Mouse (Mus musculus): ENCODE data around the gene Tmc8.
A peak's percentile ranks its signal among the peaks of the same experiment; 100 is the strongest.
"Not testable (repeated sequence)": the region's sequence is repeated elsewhere in the genome, so short reads cannot be mapped to it uniquely, and the experiment has no call there.

Gene Tmc8

GRCm38 (mm10) chr11:117825333-117826101, 43.6 kb downstream of the Tmc8 start, which contains the start of the genes Afmid and Tk1:
Gene Afmid (plus strand): TSS chr11:117825924.
Gene Tk1 (minus strand): TSS chr11:117826092.
- DNase-seq (ENCODE audit: low spot score in 2 of 2) = peak; percentile 55 to 65

- no peak for DNase-seq (ENCODE audit: low spot score in 2 of 2)
Measured at GRCm38 (mm10) chr11:117826164-117826563, 44.3 kb downstream of the Tmc8 start.

DNA sequence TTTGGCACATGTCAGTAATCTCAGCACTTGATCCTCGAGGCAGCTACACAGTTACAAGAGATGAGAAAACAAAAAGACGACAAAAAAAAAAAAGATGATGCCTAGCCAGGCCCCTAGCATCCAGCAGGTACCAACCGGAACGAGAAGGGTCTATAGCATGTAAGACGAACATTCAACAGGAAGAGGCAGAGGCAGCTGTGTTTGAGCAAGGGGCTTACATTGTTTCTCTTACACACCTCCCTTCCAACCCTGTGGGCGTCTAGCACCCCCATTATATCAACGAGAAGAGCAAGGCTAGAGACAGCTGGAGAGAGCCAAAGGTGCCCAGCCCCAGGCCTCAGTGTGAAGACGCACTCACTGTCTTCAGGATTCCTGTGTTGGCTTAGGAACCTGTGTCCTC, 45.0 kb downstream of the Tmc8 start:
- no peak for DNase-seq (ENCODE audit: low spot score in 2 of 2)

- DNase-seq (ENCODE audit: low spot score in 2 of 2) = no peak
Measured at GRCm38 (mm10) chr11:117827386-117827785, 45.5 kb downstream of the Tmc8 start.

- DNase-seq (ENCODE audit: low spot score in 2 of 2) = peak in 1 of 2 experiments; percentile 52
Measured at GRCm38 (mm10) chr11:117828149-117828887, 46.4 kb downstream of the Tmc8 start.

DNA sequence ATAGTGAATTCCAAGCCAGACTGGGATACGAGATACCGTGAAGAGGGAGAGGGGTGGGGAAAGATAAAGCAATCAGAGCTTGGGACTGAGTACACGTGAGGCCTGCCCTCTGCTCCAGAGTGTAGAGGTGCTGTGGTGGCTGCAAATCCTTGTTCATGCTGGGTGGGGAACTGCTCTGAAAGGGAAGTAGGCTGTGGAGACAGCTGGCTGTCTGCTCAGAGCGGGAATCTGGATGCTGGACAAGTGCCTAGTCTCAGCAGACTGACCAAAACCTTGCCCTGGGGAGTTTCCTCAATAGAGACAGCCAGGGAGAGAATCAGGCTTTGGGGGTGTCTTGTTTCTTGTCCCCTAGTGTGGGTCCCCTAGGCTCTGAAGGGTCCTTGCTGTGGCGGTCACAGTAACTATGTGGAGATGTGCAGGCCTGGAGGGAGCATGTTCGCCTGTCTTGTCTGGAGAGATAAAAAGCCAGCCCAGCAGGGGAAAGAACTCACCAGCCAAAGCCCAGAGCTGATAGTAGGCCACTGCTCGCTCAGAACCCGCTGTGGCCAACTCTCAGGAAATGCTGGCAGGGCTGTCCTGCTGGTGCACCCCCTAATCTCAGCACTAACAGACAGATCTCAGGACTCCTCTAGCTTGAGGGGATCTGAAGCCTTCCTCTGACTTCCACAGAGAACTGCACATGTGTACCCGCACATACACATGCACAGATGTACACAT, 47.2 kb downstream of the Tmc8 start:
- no peak for DNase-seq (ENCODE audit: low spot score in 2 of 2)

DNA sequence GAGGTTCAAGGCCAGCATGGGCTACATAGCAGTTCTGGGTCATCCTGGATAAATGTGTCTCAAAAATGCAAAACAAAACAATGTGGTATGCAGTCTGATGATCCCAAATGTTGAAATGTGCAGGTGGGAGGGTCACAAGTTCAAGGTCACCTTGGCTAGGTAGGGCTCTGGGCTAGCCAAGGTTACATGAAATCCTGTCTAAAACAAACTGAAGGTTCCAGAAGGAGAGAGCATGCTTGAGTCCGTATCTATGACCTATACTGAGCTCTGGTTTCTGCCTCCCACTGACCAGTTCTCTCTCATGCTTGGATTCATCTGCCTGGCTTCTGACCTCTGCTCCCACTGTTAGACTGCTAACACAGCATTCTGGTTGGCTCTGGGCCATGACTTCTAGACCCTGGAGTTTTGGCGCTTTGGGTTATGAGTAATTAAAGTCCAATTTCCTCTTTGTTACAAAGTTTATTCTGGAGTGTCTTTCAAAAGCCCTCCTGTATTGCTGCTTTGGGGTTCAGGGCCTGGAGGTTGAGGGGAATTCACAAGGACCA, 47.9 kb downstream of the Tmc8 start:
- DNase-seq (ENCODE audit: low spot score in 2 of 2) = no peak

DNA sequence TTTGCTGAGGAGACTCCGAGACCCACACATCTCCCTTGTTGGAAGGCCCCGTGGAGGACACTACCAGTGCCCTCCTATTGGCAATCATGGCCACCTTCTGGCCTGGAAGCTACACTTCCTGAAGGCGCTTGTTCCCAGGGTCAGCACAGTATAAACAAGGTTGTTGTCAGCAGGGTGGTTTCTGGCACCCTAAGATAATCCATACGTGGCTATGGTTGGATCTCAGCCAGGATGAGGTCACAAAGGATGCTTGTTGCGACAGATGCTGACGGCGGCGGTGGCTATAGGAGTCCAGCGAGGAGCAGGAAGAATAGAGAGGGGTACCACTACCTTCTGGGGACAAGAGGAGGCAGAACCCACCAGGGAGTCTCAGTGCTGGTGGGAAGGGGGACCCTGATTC, 48.5 kb downstream of the Tmc8 start:
- DNase-seq (ENCODE audit: low spot score in 2 of 2) = no peak

DNA sequence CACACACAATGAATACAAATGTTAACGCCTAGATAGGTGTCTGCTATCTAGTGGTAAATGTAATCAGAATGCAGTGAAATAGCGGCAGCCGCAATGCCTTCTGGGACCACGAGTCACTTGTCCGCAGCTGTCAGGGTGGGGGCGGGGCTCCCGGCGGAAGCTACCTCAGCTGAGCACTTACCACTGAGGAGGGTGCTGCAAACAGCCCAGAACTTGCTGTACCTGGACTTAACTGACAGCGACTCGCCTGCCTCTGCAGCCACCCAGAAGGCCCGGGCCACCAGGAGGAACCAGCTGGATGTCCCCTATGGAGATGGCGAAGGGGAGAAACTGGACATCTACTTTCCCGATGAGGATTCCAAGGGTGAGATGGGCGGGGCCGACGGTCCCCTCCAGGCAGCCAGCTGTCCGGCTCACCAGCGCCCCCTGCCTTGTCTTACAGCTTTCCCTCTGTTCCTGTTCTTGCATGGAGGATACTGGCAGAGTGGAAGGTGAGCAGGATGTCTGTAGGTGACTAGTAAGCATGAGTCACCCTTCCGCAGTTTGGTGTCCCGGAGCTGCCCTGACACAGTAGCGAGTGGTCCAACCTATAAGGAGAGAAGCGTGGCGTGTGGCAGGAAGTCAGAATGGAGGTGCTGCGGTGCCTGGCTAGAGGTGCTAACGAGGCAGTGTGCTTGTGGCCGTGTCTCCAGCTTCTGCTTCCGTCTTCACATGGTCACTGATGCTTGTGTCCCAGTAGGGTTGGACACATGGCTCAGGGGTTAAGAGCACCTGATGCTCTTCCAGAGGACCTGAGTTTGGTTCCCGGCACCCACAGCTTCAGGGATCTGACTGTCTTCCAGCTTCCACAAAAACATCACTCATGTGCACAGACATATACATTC, 50.5 kb downstream of the Tmc8 start:
- peak; percentile 89 to 95 for DNase-seq (ENCODE audit: low spot score in 2 of 2)

DNA sequence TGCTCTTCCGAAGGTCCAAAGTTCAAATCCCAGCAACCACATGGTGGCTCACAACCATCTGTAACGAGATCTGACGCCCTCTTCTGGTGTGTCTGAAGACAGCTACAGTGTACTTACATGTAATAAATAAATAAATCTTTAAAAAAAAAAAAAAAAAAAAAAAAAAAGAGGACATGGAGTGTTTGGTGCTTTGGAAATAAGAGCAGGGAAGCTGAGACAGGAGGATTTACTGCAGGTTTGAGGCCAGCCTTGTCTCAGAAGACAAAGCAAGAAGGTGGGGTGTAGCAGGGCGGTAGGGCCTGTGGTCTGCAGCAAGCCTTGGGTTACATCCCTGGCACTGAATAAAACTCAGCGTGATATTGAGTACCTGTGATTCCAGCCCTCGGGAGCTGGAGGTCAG, 51.6 kb downstream of the Tmc8 start:
- DNase-seq (ENCODE audit: low spot score in 2 of 2) = not testable (repeated sequence)

- DNase-seq (ENCODE audit: low spot score in 2 of 2) = no peak
Measured at GRCm38 (mm10) chr11:117834086-117834485, 52.2 kb downstream of the Tmc8 start.

GRCm38 (mm10) chr11:117836306-117836705, 54.4 kb downstream of the Tmc8 start:
- DNase-seq (ENCODE audit: low spot score in 2 of 2) = no peak

DNA sequence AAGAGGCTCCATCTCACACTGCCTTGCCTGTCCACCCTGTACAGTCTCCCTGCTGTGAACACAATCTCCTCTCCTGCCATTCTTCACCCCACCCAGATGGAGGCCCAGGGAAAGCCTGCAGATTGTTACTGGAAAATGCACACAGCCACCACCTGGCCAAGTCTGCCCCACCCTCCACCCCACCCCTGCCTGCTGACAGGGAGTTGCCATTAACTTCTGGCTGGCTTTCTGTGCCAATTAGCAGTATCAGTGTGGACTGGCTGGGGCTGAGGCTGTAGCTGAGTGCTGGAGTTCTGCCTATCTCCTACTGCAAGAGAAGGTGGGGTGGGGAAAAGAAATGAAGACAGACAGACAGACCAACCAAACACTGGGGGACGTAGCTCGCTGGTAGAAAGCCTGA, 56.7 kb downstream of the Tmc8 start:
- DNase-seq (ENCODE audit: low spot score in 2 of 2) = no peak

GRCm38 (mm10) chr11:117839021-117839420, 57.1 kb downstream of the Tmc8 start:
- no peak for DNase-seq (ENCODE audit: low spot score in 2 of 2)

- no peak for DNase-seq (ENCODE audit: low spot score in 2 of 2)
Measured at GRCm38 (mm10) chr11:117840910-117841309, 59.0 kb downstream of the Tmc8 start.
